Mouse (Mus musculus) embryo, embryonic 9.5 days (tissue): ENCODE results near the gene Mdp1.

ENCODE experiments used
- DNase-seq: peaks from one replicate; pipeline ENCODE4 v3.0.0-alpha.2; 2017; ENCODE audit errors: extremely low spot score

Gene Mdp1

GRCm38 (mm10) chr14:55659960-55660573 lies at the start of gene Mdp1:
Gene Mdp1, minus strand, starts transcription at chr14:55660508.
- peak; percentile 82 for DNase-seq

DNA sequence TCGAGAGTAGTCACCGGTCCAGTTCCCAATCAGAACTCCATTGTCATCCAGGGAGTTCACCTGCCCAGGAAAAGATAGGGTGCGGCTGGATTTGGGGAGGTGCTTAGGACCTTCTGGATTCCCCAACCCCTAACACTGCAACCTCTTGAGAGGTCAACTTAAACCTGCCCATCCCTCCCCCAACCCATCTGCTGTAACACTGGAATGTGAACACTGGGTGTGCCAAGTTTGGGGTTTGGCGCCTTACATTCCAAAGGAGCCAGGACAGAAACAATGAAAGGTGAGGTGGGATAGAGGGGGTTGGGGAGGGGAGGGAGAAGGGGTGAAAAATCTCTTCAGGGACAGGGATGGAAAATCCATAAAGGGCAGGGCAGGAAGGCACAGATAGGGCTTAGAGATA lies 49.2 kb upstream of the Mdp1 start:
- DNase-seq: no peak

DNA sequence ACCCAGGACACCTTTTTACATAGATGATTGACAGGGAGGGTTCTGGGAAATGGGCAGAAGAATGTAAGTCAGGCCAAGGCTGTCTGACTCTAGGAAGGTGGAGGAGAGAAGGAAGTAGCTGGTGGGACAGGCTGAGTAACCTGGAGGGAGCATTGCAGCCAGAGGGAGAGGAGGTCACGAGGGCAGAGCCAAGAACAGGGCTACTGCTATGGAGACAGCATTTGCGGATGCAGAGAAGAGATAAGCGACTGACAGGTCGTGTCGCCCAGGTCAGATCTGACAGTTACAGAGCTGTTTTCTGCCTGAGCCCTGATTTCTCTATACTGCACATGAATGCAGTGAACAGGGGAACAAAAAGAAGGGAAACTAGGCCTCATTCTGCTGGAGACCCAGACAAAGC lies 47.1 kb upstream of the Mdp1 start:
- no peak for DNase-seq

DNA sequence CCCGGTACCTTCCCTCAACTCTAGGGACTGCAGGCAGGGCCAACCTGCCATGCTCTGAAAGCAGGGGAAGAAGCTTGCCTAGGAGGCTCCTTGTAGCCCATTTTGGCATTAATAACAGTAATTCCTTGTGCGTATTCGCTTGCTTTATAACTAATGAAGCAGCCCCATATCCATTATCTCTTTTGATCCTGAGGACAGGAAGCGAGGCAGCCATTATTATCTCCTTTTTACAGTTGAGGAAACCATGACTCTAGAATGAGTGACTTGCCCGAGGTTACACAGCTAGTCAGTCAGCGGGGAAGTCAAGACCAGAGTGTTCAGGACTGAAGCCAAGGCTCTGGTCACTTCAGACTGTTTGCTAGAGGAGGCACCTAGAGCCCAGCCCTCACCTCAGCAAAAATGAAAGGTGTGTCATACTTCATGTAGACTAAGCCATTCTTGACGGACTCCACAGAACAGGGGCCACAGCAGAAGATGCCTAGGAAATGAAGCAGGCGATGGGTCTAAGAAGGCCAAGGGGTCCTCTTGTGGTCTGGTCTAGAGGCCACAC lies 45.8 kb upstream of the Mdp1 start:
- no peak for DNase-seq

DNA sequence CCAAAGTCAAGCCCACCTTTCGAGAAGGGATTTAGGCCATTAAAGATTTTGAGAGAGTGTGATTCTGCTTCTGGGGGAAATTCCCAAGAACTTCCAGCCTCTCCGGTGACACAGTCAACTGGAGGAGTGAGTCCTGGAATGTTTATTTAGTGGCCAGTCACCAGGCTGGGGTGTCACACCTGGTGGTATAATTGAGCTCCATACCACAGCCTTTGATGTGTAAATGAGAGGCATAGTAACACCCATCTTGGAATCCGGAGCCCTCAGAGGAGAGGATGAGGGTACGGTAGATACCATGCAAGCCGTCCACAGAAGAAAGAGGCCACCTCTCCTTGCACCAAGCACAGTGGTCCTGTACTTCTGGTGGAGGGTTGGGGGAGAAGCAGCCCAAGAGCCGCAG lies 42.5 kb upstream of the Mdp1 start:
- no peak for DNase-seq

GRCm38 (mm10) chr14:55701131-55701530 lies 40.8 kb upstream of the Mdp1 start:
- DNase-seq: no peak

- no peak for DNase-seq
Measured at GRCm38 (mm10) chr14:55697226-55697625, 36.9 kb upstream of the Mdp1 start.

DNA sequence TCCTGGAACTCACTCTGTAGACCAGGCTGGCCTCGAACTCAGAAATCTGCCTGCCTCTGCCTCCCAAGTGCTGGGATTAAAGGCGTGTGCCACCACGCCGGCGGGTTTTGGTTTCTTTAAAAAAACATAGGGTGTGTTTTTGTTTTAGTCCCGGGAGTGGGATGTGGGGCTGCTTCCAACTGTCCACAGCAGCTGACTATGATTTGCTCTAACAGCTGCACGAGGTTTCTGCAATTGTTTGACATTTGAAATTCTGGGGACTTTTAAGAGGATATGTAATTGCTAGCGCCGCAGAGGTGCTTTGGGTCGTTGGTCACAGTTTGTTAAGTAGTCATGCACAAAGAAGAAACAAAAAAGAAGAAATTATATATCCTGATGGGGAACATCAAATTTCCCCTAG lies 29.1 kb upstream of the Mdp1 start:
- no peak for DNase-seq

GRCm38 (mm10) chr14:55682118-55682493 lies 21.8 kb upstream of the Mdp1 start:
- no peak for DNase-seq

- DNase-seq: peak; percentile 98
Measured at GRCm38 (mm10) chr14:55681160-55682117, 21.1 kb upstream of the Mdp1 start, which contains the start of gene Tinf2. Gene Tinf2, minus strand, starts transcription at chr14:55681820.

DNA sequence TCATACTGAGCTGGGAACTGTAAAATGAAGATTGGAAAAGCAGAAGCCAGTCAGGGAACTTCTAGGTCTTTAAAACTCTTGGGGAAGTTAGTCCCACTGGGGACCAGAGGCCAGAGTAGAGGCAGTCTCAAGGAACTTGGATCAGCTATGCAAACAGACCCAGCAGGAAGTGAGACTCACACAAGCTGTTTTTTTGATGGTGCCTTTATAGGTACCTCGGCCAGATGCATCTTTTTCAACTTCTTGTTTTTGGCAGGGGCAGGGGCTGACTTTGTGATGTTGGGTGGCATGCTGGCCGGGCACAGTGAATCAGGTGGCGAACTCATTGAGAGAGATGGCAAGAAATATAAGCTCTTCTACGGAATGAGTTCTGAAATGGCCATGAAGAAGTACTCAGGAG lies 17.3 kb upstream of the Mdp1 start:
- no peak for DNase-seq

DNA sequence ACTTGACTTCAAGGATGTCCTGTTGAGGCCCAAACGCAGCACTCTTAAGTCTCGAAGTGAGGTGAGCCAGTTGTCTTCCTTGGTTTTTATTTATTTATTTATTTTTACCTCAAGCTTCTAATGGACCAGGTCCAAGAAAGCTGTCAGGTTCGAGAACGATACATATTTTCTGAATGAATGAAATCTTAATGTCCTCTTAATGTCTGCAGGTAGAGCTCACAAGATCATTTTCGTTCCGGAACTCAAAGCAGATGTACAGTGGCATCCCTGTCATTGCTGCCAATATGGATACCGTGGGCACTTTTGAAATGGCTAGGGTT lies 12.4 kb upstream of the Mdp1 start:
- no peak for DNase-seq

DNA sequence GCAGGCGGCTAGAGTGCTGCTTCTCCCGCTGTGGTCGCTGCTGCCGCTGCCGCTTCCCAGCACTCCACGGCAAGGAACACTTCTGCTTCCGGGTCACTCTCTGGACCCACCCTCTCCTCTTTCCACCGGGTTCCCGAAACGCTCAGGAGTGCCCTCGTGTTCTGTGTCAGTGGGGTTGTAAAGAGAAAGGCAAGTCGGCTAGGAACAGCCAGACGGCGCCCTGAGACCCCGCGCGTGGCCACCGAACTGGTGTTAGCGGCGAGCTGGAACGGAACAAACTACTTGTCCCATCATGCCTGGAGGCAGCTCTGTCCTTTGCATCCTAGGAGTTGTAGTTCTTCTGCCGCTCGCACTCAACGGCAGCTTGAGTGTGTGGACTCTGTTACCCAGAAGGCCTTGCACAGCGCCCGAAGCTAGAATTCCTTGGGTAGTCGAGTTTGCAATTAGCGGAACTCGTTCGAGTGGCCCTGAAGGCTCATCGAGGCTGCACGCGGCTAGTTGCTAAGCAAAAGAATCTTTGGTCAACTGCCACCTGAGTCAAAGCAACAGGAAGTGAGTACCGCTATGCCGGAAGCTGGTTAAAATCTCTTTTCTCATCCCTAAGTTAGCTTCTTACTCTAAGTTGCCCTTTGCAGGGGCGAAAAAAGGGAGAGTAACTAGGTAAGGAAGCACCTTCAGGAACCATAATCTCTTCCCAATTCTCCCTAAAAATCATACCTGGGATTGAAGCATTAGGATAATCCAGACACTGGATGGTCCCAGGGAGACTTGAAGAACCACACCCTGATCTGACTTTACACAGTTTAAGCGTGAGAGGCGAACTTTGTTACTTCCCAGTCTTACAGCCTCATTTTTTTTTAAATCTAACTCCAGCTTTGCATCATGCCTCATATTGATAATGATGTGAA lies 11.8 kb upstream of the Mdp1 start, which contains the start of the genes Gmpr2 and Nedd8:
Gene Gmpr2, plus strand, starts transcription at position 109 of the 908 bp plus-strand sequence.
Gene Nedd8, minus strand, starts transcription at position 292 of the 908 bp plus-strand sequence.
- peak; percentile 94 for DNase-seq

GRCm38 (mm10) chr14:55671486-55671832 lies 11.2 kb upstream of the Mdp1 start:
- DNase-seq: no peak

GRCm38 (mm10) chr14:55660636-55661035 lies 328 bp upstream of the Mdp1 start:
- DNase-seq: no peak

DNA sequence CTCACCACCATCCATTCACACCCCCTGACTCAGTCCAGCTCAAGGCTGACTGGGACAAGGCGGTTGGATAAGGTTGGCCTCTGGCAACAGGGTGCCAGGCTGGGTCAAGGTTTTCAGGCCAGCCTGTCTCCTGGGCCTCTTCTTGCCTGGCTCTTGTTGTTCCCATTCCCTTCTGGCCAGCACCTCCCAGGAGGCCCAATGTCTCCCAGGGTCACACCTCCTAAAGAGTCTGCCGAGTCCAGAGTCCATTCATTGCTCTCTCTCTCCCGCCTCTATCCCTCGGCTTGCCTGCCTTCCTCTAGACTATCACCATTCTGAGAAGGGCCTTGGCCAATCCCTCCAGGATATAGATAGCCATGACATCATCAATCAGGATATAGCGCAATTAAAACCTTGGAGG lies 2.3 kb downstream of the Mdp1 start:
- no peak for DNase-seq

DNA sequence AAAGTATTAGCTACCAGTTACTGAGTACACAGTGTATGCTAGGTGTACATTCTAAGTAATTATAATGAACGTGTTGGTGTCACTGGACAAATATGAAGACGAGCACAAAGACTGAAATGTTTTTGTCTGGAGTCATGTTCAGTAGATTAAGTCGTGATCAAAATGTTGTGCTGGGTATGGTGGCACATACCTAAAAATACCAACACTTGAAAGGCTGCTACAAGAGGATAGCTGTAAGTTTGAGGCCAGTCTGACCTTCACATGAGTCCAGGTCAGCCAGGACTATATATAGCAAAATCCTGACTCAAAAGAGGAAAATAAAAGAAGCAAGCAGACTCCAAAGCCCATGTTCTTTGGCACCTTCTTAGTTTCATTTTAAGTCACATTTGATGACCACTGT lies 3.4 kb downstream of the Mdp1 start:
- no peak for DNase-seq

DNA sequence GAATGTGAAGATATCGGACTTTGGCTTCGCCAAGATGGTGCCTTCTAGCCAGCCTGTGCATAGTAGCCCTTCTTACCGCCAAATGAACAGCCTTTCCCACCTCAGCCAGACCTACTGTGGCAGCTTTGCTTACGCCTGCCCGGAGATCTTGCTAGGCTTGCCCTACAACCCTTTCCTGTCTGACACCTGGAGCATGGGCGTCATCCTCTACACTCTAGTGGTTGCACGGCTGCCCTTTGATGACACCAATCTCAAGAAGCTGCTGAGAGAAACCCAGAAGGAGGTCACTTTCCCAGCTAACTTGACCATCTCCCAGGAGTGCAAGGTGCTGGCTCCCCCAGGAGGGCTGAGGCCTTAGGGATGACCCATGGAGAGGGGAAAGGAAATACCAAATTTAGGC lies 8.8 kb downstream of the Mdp1 start:
- no peak for DNase-seq

- DNase-seq: no peak
Measured at GRCm38 (mm10) chr14:55649884-55650283, 10.4 kb downstream of the Mdp1 start, which contains the start of gene Tssk4. Gene Tssk4, plus strand, starts transcription at chr14:55650184.

DNA sequence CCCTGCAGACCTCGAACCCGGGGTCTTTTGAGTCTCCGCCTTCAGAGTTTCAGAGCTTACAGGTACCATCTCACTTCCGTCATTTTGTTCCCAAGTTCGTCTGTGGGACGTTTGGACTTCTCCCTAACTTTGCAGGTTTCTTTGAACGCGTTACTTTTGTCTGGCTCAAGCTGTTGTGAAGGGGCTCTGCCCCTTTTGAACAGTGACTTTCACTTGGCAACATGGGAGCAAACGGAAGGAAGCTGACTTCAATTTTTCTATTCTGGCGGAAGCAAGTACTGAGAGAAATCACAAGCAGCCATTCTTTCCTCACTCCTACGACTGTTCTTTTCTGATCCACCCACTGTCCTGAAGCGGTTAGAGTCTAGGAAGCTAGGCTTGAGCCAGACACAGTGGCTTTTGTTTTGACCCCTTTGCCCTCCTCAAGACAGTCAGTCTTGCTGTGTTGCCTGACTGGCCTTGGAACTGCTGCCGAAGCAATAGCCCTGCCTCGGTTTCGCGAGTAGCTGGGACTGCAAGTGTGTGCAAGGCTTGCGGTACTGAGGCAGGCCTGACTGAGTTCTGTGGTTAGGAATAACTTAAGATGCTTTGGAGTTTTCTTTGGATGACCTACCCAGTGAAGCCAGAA lies 15.9 kb downstream of the Mdp1 start:
- DNase-seq: peak; percentile 24
